Mouse (Mus musculus) Patski (cell line): ENCODE data around the gene Itgb5. TPM values are rescaled to one million over a fixed set of nuclear protein-coding genes. Genes with fewer than 3 reads are reported as not detected.

Experiments
- ATAC-seq: fragments of 100-300 bp; one replicate; pipeline ENCODE4 v1.8.0; 2021
- CTCF ChIA-PET: fragments of 350-600 bp; sonication (Branson Sonifier 250); formaldehyde crosslinking; loops from one replicate; lab custom pipeline; 2022; ENCODE audit warnings: inconsistent platforms; lab: Charles Lee
- POLR2A ChIA-PET: fragments of 350-600 bp; sonication (Branson Sonifier 250); formaldehyde crosslinking; loops from one replicate; lab custom pipeline; 2022; ENCODE audit warnings: antibody characterized with exemption, inconsistent platforms; lab: Charles Lee
- DNase-seq: peaks from one replicate; pipeline ENCODE4 v3.0.0-alpha.2; 2011; ENCODE audit warnings: low read depth, low spot score
- H3K27me3 ChIP-seq: fragments of 371-371 bp; one replicate; pipeline ENCODE4 v1.5.1; 2021
- CTCF ChIP-seq: fragments of 100-300 bp; IDR thresholded peaks from one replicate; pipeline ENCODE4 v1.5.1; 2021
- in situ Hi-C: fragments of 300-500 bp; cut with MboI; formaldehyde crosslinking; loops from 3 replicates; pipeline ENCODE4 v1.11.1; 2018; ENCODE audit warnings: low pct_unique_long_range_greater_than_20kb, mixed read lengths
- polyA plus RNA-seq: library from polyadenylated mRNA; unstranded; gene quantifications from one replicate; pipeline ENCODE4 v1.2.3, GENCODE M21; 2021

Itgb5 gene
- 355 TPM for polyA plus RNA-seq

DNA sequence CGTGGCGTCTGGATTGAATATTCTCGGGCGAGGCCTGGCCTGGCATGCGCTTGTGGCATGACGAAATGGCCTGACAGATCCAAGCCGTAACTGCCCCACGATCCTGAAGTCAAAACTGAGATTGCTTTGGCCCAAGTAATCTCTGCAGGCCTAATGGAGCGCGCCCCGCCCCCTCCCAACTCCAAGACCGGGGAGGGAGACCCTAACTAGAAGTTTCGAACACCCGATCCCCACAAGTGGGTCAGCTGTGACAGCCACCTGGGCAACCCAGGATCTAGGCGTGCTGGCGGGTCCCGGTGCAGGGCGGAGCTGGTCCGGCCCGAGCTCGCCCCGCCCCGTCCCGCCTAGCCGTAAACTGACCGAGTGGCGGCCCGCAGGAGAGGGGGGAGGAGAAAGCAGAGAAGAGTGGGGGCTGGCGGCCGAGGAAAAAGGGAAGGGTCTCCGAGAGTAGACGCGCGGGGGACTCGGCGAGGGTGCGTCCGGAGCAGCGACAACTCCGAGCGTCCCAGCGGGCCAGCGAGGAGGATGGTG, at the start of gene Itgb5:
Gene Itgb5, plus strand, starts transcription at position 365 of the 531 bp plus-strand sequence.
- no peak for TF ChIP-seq CTCF
- H3K27me3 ChIP-seq: no peaks in the 10 kb centered on the region
- POLR2A ChIA-PET: interaction anchor here (0.6 to 1.3 kb wide), 2 partner anchors 61 to 1222 kb away, joined by 3 to 4 read pairs; no protein-coding TSS in a partner anchor
- ATAC-seq (peak; percentile 68), DNase-seq (no peak)
- CTCF ChIA-PET: interaction anchor here (0.7 kb wide), 1 partner anchor 122 kb away, joined by 3 read pairs; no protein-coding TSS in a partner anchor
- in situ Hi-C loops: no loop called here

GRCm38 (mm10) chr16:33781789-33782728, 47.4 kb upstream of the Itgb5 start:
- TF ChIP-seq CTCF: no peak
- POLR2A ChIA-PET: interaction anchor here (0.7 kb wide), 1 partner anchor 158 kb away, joined by 3 read pairs; no protein-coding TSS in a partner anchor
- H3K27me3 ChIP-seq: no peaks in the 10 kb centered on the region
- DNase-seq (no peak), ATAC-seq (no peak)
- CTCF ChIA-PET: no interaction called here
- in situ Hi-C loops: no loop called here

- H3K27me3 ChIP-seq: no peaks in the 10 kb centered on the region
- TF ChIP-seq CTCF: no peak
- ChIA-PET POLR2A (no interaction called here), CTCF (no interaction called here)
- DNase-seq: no peak
- ATAC-seq: no peak
- in situ Hi-C loops: no loop called here
Measured at GRCm38 (mm10) chr16:33782729-33783091, 46.8 kb upstream of the Itgb5 start.

- TF ChIP-seq CTCF: no peak
- DNase-seq: no peak
- ChIA-PET CTCF (interaction anchor here (1.7 kb wide), 1 partner anchor 9 kb away, joined by 4 read pairs; no protein-coding TSS in a partner anchor), POLR2A (no interaction called here)
- in situ Hi-C loops: no loop called here
- no peaks in the 10 kb centered on the region for H3K27me3 ChIP-seq
- no peak for ATAC-seq
Measured at GRCm38 (mm10) chr16:33784547-33784946, 44.9 kb upstream of the Itgb5 start.

DNA sequence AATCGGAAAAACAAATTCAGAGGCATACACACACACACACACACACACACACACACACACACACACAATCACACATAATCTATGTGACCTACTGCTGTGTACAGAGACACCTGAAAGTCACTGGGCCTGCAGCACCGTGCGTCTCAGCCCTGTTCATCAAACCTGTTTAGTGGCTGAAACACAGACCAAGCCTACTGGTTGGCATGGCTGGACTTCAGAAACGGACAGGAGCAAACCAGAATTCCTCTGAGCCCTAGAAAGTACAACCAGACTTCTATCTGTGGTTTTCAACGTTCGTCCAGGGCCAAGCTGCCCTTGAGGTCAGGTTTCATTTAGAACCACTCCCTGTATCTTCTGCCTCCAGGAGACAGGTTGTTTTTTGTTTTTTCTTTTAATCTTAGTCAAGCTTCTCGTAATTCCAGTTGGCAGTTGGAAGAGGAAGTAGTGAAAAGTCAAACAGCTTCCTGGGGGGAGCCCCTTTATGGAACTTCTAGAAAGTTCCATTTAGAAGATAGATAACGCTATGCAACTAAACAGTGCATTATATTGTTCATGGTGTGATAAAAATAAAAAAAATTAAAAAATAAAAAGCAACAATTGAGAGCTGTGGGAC, 44.3 kb upstream of the Itgb5 start:
- ChIA-PET CTCF (interaction anchor here (1.7 kb wide), 1 partner anchor 9 kb away, joined by 4 read pairs; no protein-coding TSS in a partner anchor), POLR2A (no interaction called here)
- in situ Hi-C loops: no loop called here
- TF ChIP-seq CTCF: no peak
- ATAC-seq (no peak), DNase-seq (no peak)
- no peaks in the 10 kb centered on the region for H3K27me3 ChIP-seq

- TF ChIP-seq CTCF: no peak
- CTCF ChIA-PET: no interaction called here
- POLR2A ChIA-PET: no interaction called here
- H3K27me3 ChIP-seq: no peaks in the 10 kb centered on the region
- DNase-seq: no peak
- in situ Hi-C loops: no loop called here
- ATAC-seq: no peak
Measured at GRCm38 (mm10) chr16:33786657-33787390, 42.6 kb upstream of the Itgb5 start.

GRCm38 (mm10) chr16:33793846-33794791, 35.3 kb upstream of the Itgb5 start, which contains the start of gene Muc13:
Gene Muc13 (plus strand): TSS chr16:33794037.
- TF ChIP-seq CTCF: no peak
- POLR2A ChIA-PET: no interaction called here
- CTCF ChIA-PET: no interaction called here
- no peak for ATAC-seq
- in situ Hi-C loops: no loop called here
- no peak for DNase-seq
- H3K27me3 ChIP-seq: no peaks in the 10 kb centered on the region

GRCm38 (mm10) chr16:33795106-33795505, 34.4 kb upstream of the Itgb5 start:
- DNase-seq (no peak), ATAC-seq (no peak)
- no peaks in the 10 kb centered on the region for H3K27me3 ChIP-seq
- no peak for TF ChIP-seq CTCF
- CTCF ChIA-PET: no interaction called here
- in situ Hi-C loops: no loop called here
- POLR2A ChIA-PET: no interaction called here

- no peak for DNase-seq
- in situ Hi-C loops: no loop called here
- no peak for TF ChIP-seq CTCF
- no peak for ATAC-seq
- CTCF ChIA-PET: no interaction called here
- POLR2A ChIA-PET: no interaction called here
- no peaks in the 10 kb centered on the region for H3K27me3 ChIP-seq
Measured at GRCm38 (mm10) chr16:33795887-33796286, 33.6 kb upstream of the Itgb5 start.
